In the genomic region with DNA sequence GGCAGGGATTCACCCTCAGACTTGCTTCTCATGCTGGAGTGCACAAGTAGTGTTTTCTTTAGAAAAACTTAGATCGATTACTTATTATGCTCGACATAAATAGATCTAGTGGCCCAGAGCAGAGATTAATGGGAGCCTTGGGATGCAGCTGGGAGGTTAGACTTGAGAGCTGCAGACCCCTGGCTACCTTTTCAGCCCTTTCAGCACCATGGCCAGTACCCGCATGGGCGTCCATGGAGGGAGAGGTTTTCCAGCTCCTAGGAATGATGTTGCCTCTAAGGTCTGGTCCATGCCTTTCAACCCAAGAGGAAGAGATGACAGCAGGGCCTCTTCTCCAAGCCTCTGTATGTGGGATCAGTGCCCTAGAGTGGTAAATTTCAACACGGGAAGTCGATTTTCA, we compare ENCODE assay signal across 16 mouse cellular contexts.
A peak's percentile ranks its signal among the peaks of the same experiment; 100 is the strongest.
DNase-seq lines count a peak whose midpoint lies in the region; ATAC-seq and TF ChIP-seq lines count a peak whose summit lies in the region.
"Had no signal": no experiment of that assay in that cellular context is flagged by ENCODE, and none has a peak within 500 bp of the region (broad histone marks: within the 10 kb centered on the region; RNA-seq: fewer than 3 reads in every experiment).

No protein-coding gene starts in this region.

- H3K27ac ChIP-seq in intestine, embryonic 14.5 days (ENCODE audit: low read depth): no peak overlapping the region
- no peak overlapping the region for H3K27ac ChIP-seq in intestine, embryonic 16.5 days (ENCODE audit: low read length)
- H3K27ac ChIP-seq in ES-E14 (ENCODE audit: insufficient read depth, low read depth, low read length, poor library complexity, severe bottlenecking): no peak overlapping the region
- no peak overlapping the region for H3K27ac ChIP-seq in limb, embryonic 11.5 days (replicated peaks; ENCODE audit: low read depth, low read length)
- H3K27ac ChIP-seq: forebrain, embryonic 12.5 days; heart, embryonic 13.5 days; hindbrain, embryonic 15.5 days had no signal

- H3K27me3 ChIP-seq in intestine, embryonic 14.5 days (replicated peaks; ENCODE audit: control insufficient read depth, insufficient read depth, low read length): no peaks in the 10 kb centered on the region
- H3K27me3 ChIP-seq in intestine, embryonic 16.5 days (replicated peaks; ENCODE audit: control insufficient read depth, insufficient read depth, low read length): no peaks in the 10 kb centered on the region
- H3K27me3 ChIP-seq in limb, embryonic 11.5 days (ENCODE audit: control insufficient read depth, insufficient read depth, low read length): no peaks in the 10 kb centered on the region
- H3K27me3 ChIP-seq: forebrain, embryonic 12.5 days; heart, embryonic 13.5 days; hindbrain, embryonic 15.5 days had no signal

- H3K4me3 ChIP-seq in intestine, embryonic 14.5 days (ENCODE audit: low read depth, low read length): no peak overlapping the region
- H3K4me3 ChIP-seq in intestine, embryonic 16.5 days (ENCODE audit: low read length): no peak overlapping the region
- no peak overlapping the region for H3K4me3 ChIP-seq in ES-E14 (ENCODE audit: insufficient read depth in 1 of 2, low read depth in 1 of 2, low read length in 2 of 2, poor library complexity in 1 of 2, severe bottlenecking in 1 of 2)
- H3K4me3 ChIP-seq in limb, embryonic 11.5 days (ENCODE audit: low read depth, low read length): no peak overlapping the region
- H3K4me3 ChIP-seq: forebrain, embryonic 12.5 days; heart, embryonic 13.5 days; hindbrain, embryonic 15.5 days had no signal

- no peaks in the 10 kb centered on the region for H3K4me1 ChIP-seq in intestine, embryonic 14.5 days (replicated peaks; ENCODE audit: control insufficient read depth, insufficient read depth, low read length)
- H3K4me1 ChIP-seq in intestine, embryonic 16.5 days (ENCODE audit: control insufficient read depth, insufficient read depth, low read length): no peaks in the 10 kb centered on the region
- no peaks in the 10 kb centered on the region for H3K4me1 ChIP-seq in ES-E14 (ENCODE audit: control insufficient read depth in 2 of 2, insufficient read depth in 2 of 2, low read length in 2 of 2, poor library complexity in 1 of 2)
- H3K4me1 ChIP-seq in limb, embryonic 11.5 days (ENCODE audit: control insufficient read depth, insufficient read depth, low read length): no peaks in the 10 kb centered on the region
- H3K4me1 ChIP-seq: forebrain, embryonic 12.5 days; heart, embryonic 13.5 days; hindbrain, embryonic 15.5 days had no signal

- no peaks in the 10 kb centered on the region for H3K36me3 ChIP-seq in intestine, embryonic 14.5 days (ENCODE audit: control insufficient read depth, insufficient read depth, low read length)
- no peaks in the 10 kb centered on the region for H3K36me3 ChIP-seq in intestine, embryonic 16.5 days (ENCODE audit: control insufficient read depth, insufficient read depth, low read length)
- no peaks in the 10 kb centered on the region for H3K36me3 ChIP-seq in ES-E14 (ENCODE audit: control insufficient read depth, insufficient read depth, low read length, poor library complexity, severe bottlenecking)
- H3K36me3 ChIP-seq in limb, embryonic 11.5 days (ENCODE audit: control insufficient read depth, insufficient read depth, low read length): no peaks in the 10 kb centered on the region
- H3K36me3 ChIP-seq: forebrain, embryonic 12.5 days; heart, embryonic 13.5 days; hindbrain, embryonic 15.5 days had no signal

- WGBS in intestine, embryonic 14.5 days: 56% methylated on average over 6 of the region's 6 CpGs
- 51% methylated on average over 6 of the region's 6 CpGs for WGBS in intestine, embryonic 16.5 days
- WGBS in limb, embryonic 11.5 days: 54% methylated on average over 6 of the region's 6 CpGs

- H3K9me3 ChIP-seq in intestine, embryonic 14.5 days (ENCODE audit: control insufficient read depth, low read length): no peaks in the 10 kb centered on the region
- no peaks in the 10 kb centered on the region for H3K9me3 ChIP-seq in intestine, embryonic 16.5 days (ENCODE audit: control insufficient read depth, low read length)
- no peaks in the 10 kb centered on the region for H3K9me3 ChIP-seq in ES-E14 (ENCODE audit: control insufficient read depth, insufficient read depth, low read depth, low read length)
- no peaks in the 10 kb centered on the region for H3K9me3 ChIP-seq in limb, embryonic 11.5 days (ENCODE audit: control insufficient read depth, low read length)
- H3K9me3 ChIP-seq: forebrain, embryonic 12.5 days; heart, embryonic 13.5 days; hindbrain, embryonic 15.5 days had no signal

- ATAC-seq in intestine, embryonic 14.5 days (replicated peaks; ENCODE audit: low FRiP score, low TSS enrichment, low read depth): no peak
- ATAC-seq in intestine, embryonic 16.5 days: no peak
- ATAC-seq in limb, embryonic 11.5 days (ENCODE audit: insufficient number of reproducible peaks, low FRiP score, low TSS enrichment, low read depth): no peak
- no peak for ATAC-seq in monocyte, adult 5-6 weeks (replicated peaks; ENCODE audit: insufficient number of reproducible peaks, low FRiP score, low TSS enrichment, poor library complexity, severe bottlenecking)
- ATAC-seq: CD4-positive, CD25-positive, alpha-beta regulatory T cell, adult 4 months; lung, postnatal 0 days had no signal

- peak; percentile 81 for DNase-seq in intestine, embryonic 14.5 days (ENCODE audit: low spot score)
- DNase-seq in ES-E14 (ENCODE audit: low read depth, low spot score): peak; percentile 27
- DNase-seq in embryo, embryonic 10 days (ENCODE audit: low spot score): peak; percentile 77
- peak; percentile 83 for DNase-seq in limb, embryonic 11.5 days (ENCODE audit: low spot score)
- no peak for DNase-seq in Muller cell, postnatal 12 days (ENCODE audit: inconsistent ontology term)
- DNase-seq: adrenal gland, adult 8-10 months; gastrocnemius, postnatal 25 days; midbrain, embryonic 14.5 days; thymus, postnatal 25 days had no signal

- in situ Hi-C loops in ES-E14 (cut with MboI; ENCODE audit: low sequenced_read_pairs in 2 of 2, unreplicated experiment in 2 of 2): no loop called here

- H3K4me2 ChIP-seq in intestine, embryonic 14.5 days (ENCODE audit: low read length): no peak overlapping the region
- H3K4me2 ChIP-seq in intestine, embryonic 16.5 days (ENCODE audit: low read depth, low read length): no peak overlapping the region
- no peak overlapping the region for H3K4me2 ChIP-seq in limb, embryonic 11.5 days (ENCODE audit: low read depth, severe bottlenecking)
- H3K4me2 ChIP-seq: forebrain, embryonic 12.5 days; heart, embryonic 13.5 days; hindbrain, embryonic 15.5 days had no signal

- H3K9ac ChIP-seq in intestine, embryonic 14.5 days (ENCODE audit: low read length): no peak overlapping the region
- no peak overlapping the region for H3K9ac ChIP-seq in intestine, embryonic 16.5 days (ENCODE audit: low read depth, low read length)
- no peak overlapping the region for H3K9ac ChIP-seq in ES-E14 (ENCODE audit: insufficient read depth, low read depth, low read length, poor library complexity, severe bottlenecking)
- no peak overlapping the region for H3K9ac ChIP-seq in limb, embryonic 11.5 days (ENCODE audit: low read length)
- H3K9ac ChIP-seq: forebrain, embryonic 12.5 days; heart, embryonic 13.5 days; hindbrain, embryonic 15.5 days had no signal

TF ChIP-seq in ES-E14, 5 proteins besides CTCF, POLR2A, EP300 and RAD21:
- TF ChIP-seq HCFC1 (IDR thresholded peaks at IDR 0.05; ENCODE audit: borderline replicate concordance, insufficient read depth, low read length) (no peak), CHD2 (IDR thresholded peaks at IDR 0.05; ENCODE audit: low read depth, low read length) (no peak), MAFK (IDR thresholded peaks at IDR 0.05; ENCODE audit: insufficient read depth, low read depth, low read length) (no peak), ZC3H11A (IDR thresholded peaks at IDR 0.05; ENCODE audit: borderline replicate concordance, low read depth, low read length) (no peak), ZNF384 (IDR thresholded peaks at IDR 0.05; ENCODE audit: low read depth, low read length) (no peak)
